Mouse (Mus musculus) layer of hippocampus, adult 18-20 months (tissue): ENCODE measurements around the gene Dlg2. TPM values are rescaled to one million over a fixed set of nuclear protein-coding genes. Genes with fewer than 3 reads are reported as not detected.
"Not testable (repeated sequence)": the region's sequence is repeated elsewhere in the genome, so short reads cannot be mapped to it uniquely, and the experiment has no call there.

ENCODE experiments used
- DNase-seq, 2 experiments: peaks; one replicate each; pipeline ENCODE4 v3.0.0; 2022; ENCODE audit warnings: low spot score in 2 of 2
- total RNA-seq, 2 experiments: library from RNA; stranded (reverse); gene quantifications; 2 replicates each; pipeline ENCODE4 v1.2.3; 2021

Gene Dlg2
- total RNA-seq, 2 experiments from 2014 or later, result 224 to 230 TPM

- DNase-seq, result no peak
Observed at GRCm38 (mm10) chr7:90791522-90791921, 315.1 kb downstream of the Dlg2 start.

GRCm38 (mm10) chr7:90825640-90826039, 349.2 kb downstream of the Dlg2 start:
- DNase-seq, result no peak

GRCm38 (mm10) chr7:90841276-90841675, 364.8 kb downstream of the Dlg2 start:
- DNase-seq, result peak; percentile 2 to 56

GRCm38 (mm10) chr7:90843345-90844293, 367.1 kb downstream of the Dlg2 start:
- peak; percentile 1 to 27 for DNase-seq

GRCm38 (mm10) chr7:90876796-90877195, 400.3 kb downstream of the Dlg2 start:
- not testable (repeated sequence) for DNase-seq

- no peak for DNase-seq
Observed at GRCm38 (mm10) chr7:90882740-90883139, 406.3 kb downstream of the Dlg2 start.

GRCm38 (mm10) chr7:90886396-90887006, 410.0 kb downstream of the Dlg2 start:
- peak in 1 of 2 experiments; percentile 10 for DNase-seq

GRCm38 (mm10) chr7:90887007-90887720, 410.7 kb downstream of the Dlg2 start:
- DNase-seq, result peak; percentile 26 to 64

- peak; percentile 37 to 71 for DNase-seq
Observed at GRCm38 (mm10) chr7:90927441-90927840, 451.0 kb downstream of the Dlg2 start.

GRCm38 (mm10) chr7:90940726-90941125, 464.3 kb downstream of the Dlg2 start:
- DNase-seq, result no peak

- peak in 1 of 2 experiments; percentile 11 for DNase-seq
Observed at GRCm38 (mm10) chr7:90947073-90947472, 470.6 kb downstream of the Dlg2 start.

- DNase-seq, result peak in 1 of 2 experiments; percentile 65
Observed at GRCm38 (mm10) chr7:90949212-90949611, 472.7 kb downstream of the Dlg2 start.

GRCm38 (mm10) chr7:90977241-90977640, 500.8 kb downstream of the Dlg2 start:
- peak in 1 of 2 experiments; percentile 27 for DNase-seq

- DNase-seq, result no peak
Observed at GRCm38 (mm10) chr7:90982069-90982468, 505.6 kb downstream of the Dlg2 start.

GRCm38 (mm10) chr7:91010655-91011054, 534.2 kb downstream of the Dlg2 start:
- DNase-seq, result no peak

- DNase-seq, result peak; percentile 11 to 67
Observed at GRCm38 (mm10) chr7:91044998-91045741, 568.7 kb downstream of the Dlg2 start.

- DNase-seq, result no peak
Observed at GRCm38 (mm10) chr7:91045742-91046098, 569.2 kb downstream of the Dlg2 start.

- peak in 1 of 2 experiments; percentile 39 for DNase-seq
Observed at GRCm38 (mm10) chr7:91063297-91064040, 587.0 kb downstream of the Dlg2 start.

- no peak for DNase-seq
Observed at GRCm38 (mm10) chr7:91071751-91072707, 595.6 kb downstream of the Dlg2 start.
